Mouse (Mus musculus): ENCODE data around the gene Cryzl2. TPM values are rescaled to one million over a fixed set of nuclear protein-coding genes. Genes with fewer than 3 reads are reported as not detected.

Cryzl2 gene
- total and polyA plus RNA-seq, 3 experiments: 0.04 to 0.12 TPM; not detected in 1

- Histone ChIP-seq H3K9ac (ENCODE audit: control insufficient read depth, low read depth, low read length, poor library complexity, severe bottlenecking) (no peak overlapping the region), H3K27me3 (ENCODE audit: control insufficient read depth in 1 of 2, insufficient read depth in 2 of 2, low read length in 2 of 2) (no peaks in the 10 kb centered on the region), H3K36me3 (ENCODE audit: control insufficient read depth in 1 of 2, insufficient read depth in 2 of 2, low read length in 2 of 2) (peaks cover 0 to 14% of the 10 kb centered on the region in 2 experiments; a peak in 2 of 4 replicates), H3K4me3 (ENCODE audit: control insufficient read depth in 1 of 2, insufficient read depth in 1 of 2, low read depth in 2 of 2, low read length in 2 of 2) (no peak overlapping the region), H3K27ac (ENCODE audit: control insufficient read depth, low read depth, low read length) (no peak overlapping the region), H3K79me2 (ENCODE audit: control insufficient read depth, insufficient read depth, low read length, poor library complexity) (no peaks in the 10 kb centered on the region; the same call in 1 of the 2 replicates), H3K4me1 (ENCODE audit: control insufficient read depth in 1 of 2, insufficient read depth in 2 of 2, low read length in 2 of 2) (peaks cover 3 to 13% of the 10 kb centered on the region in 2 experiments; a peak in 3 of 4 replicates), H3K9me3 (replicated peaks; ENCODE audit: insufficient read depth, low read length) (no peaks in the 10 kb centered on the region)
- no peak for DNase-seq (ENCODE audit: low read depth, low spot score)
- TF ChIP-seq POLR2AphosphoS2 (IDR thresholded peaks at IDR 0.05; ENCODE audit: low read length) (no peak), E2F4 (IDR thresholded peaks at IDR 0.05; ENCODE audit: borderline replicate concordance, low read depth, low read length) (no peak), RCOR1 (IDR thresholded peaks at IDR 0.05; ENCODE audit: low read depth, low read length) (no peak), POLR2AphosphoS5 (IDR thresholded peaks at IDR 0.05; ENCODE audit: borderline replicate concordance, low read depth, low read length) (no peak), JUND (IDR thresholded peaks at IDR 0.05; ENCODE audit: low read depth, low read length) (no peak), HCFC1 (IDR thresholded peaks at IDR 0.05; ENCODE audit: low read depth, low read length) (no peak), USF1 (IDR thresholded peaks at IDR 0.05; ENCODE audit: low read depth, low read length) (no peak), SIN3A (IDR thresholded peaks at IDR 0.05; ENCODE audit: low read length) (no peak), TAL1 (IDR thresholded peaks at IDR 0.05; ENCODE audit: low read length) (no peak)
These were observed 40.5 kb upstream of the Cryzl2 start for GRCm38 (mm10) chr1:157417861-157418260.

DNA sequence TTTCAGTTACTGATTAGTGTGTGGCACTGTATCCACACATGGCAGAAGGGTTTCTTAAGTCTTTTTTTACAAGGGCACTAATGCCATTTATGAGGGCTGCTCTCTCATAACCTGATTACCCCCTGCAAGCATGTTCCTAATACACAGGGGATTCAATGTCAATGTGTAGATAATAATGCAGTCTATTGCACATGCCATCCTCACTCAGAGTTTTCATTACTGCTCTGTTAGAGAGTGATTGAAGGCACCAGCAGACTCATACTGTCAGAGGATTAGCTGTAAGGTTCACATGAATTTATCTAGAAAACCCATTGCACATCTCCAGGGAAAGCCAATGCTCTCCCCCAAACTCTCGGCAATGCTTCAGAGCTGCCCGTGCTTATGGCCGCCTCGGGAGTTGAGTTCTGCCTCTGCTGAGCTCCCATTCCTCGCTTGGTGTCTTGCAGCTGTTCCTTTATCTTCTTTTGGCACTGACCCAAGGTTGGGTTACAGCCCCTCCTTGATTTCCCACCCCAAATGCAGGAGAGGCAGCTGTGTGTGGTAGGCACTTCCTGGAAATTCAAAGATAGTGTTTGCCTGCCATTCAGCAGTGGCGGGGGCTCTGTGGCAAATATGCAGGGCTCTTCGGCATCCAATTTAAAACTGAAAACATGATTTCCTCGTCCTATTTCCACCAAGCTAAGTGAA lies 32.5 kb upstream of the Cryzl2 start:
- H3K79me2 ChIP-seq (ENCODE audit: control insufficient read depth, insufficient read depth, low read length, poor library complexity): no peaks in the 10 kb centered on the region
- peaks cover 7 to 18% of the 10 kb centered on the region in 2 experiments for H3K4me1 ChIP-seq (ENCODE audit: control insufficient read depth in 1 of 2, insufficient read depth in 2 of 2, low read length in 2 of 2)
- no peaks in the 10 kb centered on the region for H3K27me3 ChIP-seq (ENCODE audit: control insufficient read depth in 1 of 2, insufficient read depth in 2 of 2, low read length in 2 of 2)
- H3K9me3 ChIP-seq (replicated peaks; ENCODE audit: insufficient read depth, low read length): no peaks in the 10 kb centered on the region
- peak; percentile 86 for DNase-seq (ENCODE audit: low read depth, low spot score)
- H3K27ac ChIP-seq (ENCODE audit: control insufficient read depth, low read depth, low read length): no peak overlapping the region
- H3K4me3 ChIP-seq (ENCODE audit: control insufficient read depth in 1 of 2, insufficient read depth in 1 of 2, low read depth in 2 of 2, low read length in 2 of 2): peak overlapping the region; percentile 29 to 50
- no peak overlapping the region for H3K9ac ChIP-seq (ENCODE audit: control insufficient read depth, low read depth, low read length, poor library complexity, severe bottlenecking)
- H3K36me3 ChIP-seq (ENCODE audit: control insufficient read depth in 1 of 2, insufficient read depth in 2 of 2, low read length in 2 of 2): peaks cover 0 to 15% of the 10 kb centered on the region in 2 experiments; a peak in 2 of 4 replicates
- TF ChIP-seq ZC3H11A (IDR thresholded peaks at IDR 0.05; ENCODE audit: low read depth, low read length) (no peak), ZNF384 (IDR thresholded peaks at IDR 0.05; ENCODE audit: low read depth, low read length) (no peak), CTCF (IDR thresholded peaks at IDR 0.05 in 2 of 3, conservative IDR thresholded peaks at IDR 0.05 in 1 of 3; ENCODE audit: control insufficient read depth in 1 of 3, insufficient read depth in 1 of 3, low read depth in 2 of 3, low read length in 3 of 3, poor library complexity in 1 of 3, severe bottlenecking in 1 of 3) (no peak), TBP (IDR thresholded peaks at IDR 0.05; ENCODE audit: low read depth, low read length) (no peak), KAT2A (conservative IDR thresholded peaks at IDR 0.05; ENCODE audit: low read depth, low read length) (no peak), ZKSCAN1 (IDR thresholded peaks at IDR 0.05; ENCODE audit: low read depth, low read length) (no peak), HCFC1 (IDR thresholded peaks at IDR 0.05; ENCODE audit: low read depth, low read length) (no peak), CHD2 (IDR thresholded peaks at IDR 0.05; ENCODE audit: low read length) (no peak), GABPA (IDR thresholded peaks at IDR 0.05; ENCODE audit: low read depth, low read length) (no peak), GATA1 (IDR thresholded peaks at IDR 0.05; ENCODE audit: low read depth, low read length) (peak; percentile 62), BHLHE40 (IDR thresholded peaks at IDR 0.05; ENCODE audit: borderline replicate concordance, low read depth, low read length) (no peak), TCF12 (IDR thresholded peaks at IDR 0.05; ENCODE audit: low read depth, low read length) (peak; percentile 83), CHD1 (IDR thresholded peaks at IDR 0.05; ENCODE audit: low read depth, low read length) (no peak), NELFE (IDR thresholded peaks at IDR 0.05; ENCODE audit: low read depth, low read length) (no peak), ETS1 (IDR thresholded peaks at IDR 0.05; ENCODE audit: low read depth, low read length) (peak; percentile 97), ELF1 (IDR thresholded peaks at IDR 0.05; ENCODE audit: low read depth, low read length) (peak; percentile 75), USF1 (IDR thresholded peaks at IDR 0.05; ENCODE audit: low read depth, low read length) (no peak), E2F4 (IDR thresholded peaks at IDR 0.05; ENCODE audit: borderline replicate concordance, low read depth, low read length) (no peak), TAL1 (IDR thresholded peaks at IDR 0.05; ENCODE audit: low read length) (0 out of 2 replicates have a peak, but pooled peaks have one; percentile 19), POLR2A (IDR thresholded peaks at IDR 0.05; ENCODE audit: control insufficient read depth in 1 of 2, insufficient read depth in 1 of 2, low read depth in 1 of 2, low read length in 2 of 2, poor library complexity in 1 of 2) (no peak), RCOR1 (IDR thresholded peaks at IDR 0.05; ENCODE audit: low read depth, low read length) (peak; percentile 90), USF2 (IDR thresholded peaks at IDR 0.05; ENCODE audit: borderline replicate concordance in 1 of 2, insufficient read depth in 1 of 2, low read depth in 1 of 2, low read length in 2 of 2) (no peak), MYB (IDR thresholded peaks at IDR 0.05; ENCODE audit: low read depth, low read length) (no peak), MAX (IDR thresholded peaks at IDR 0.05; ENCODE audit: low read length) (no peak), MEF2A (IDR thresholded peaks at IDR 0.05; ENCODE audit: extremely low read depth, insufficient replicate concordance, low read depth, low read length, poor library complexity, severe bottlenecking) (no peak), RAD21 (IDR thresholded peaks at IDR 0.05; ENCODE audit: low read depth, low read length) (no peak)

Measured in MEL (cell line).